Mouse (Mus musculus): ENCODE data around the gene Kcnma1.

GRCm38 (mm10) chr14:23620685-23621084 lies 393.6 kb downstream of the Kcnma1 start:
- TF ChIP-seq CTCF (IDR thresholded peaks at IDR 0.05 in 2 of 3, conservative IDR thresholded peaks at IDR 0.05 in 1 of 3; ENCODE audit: control insufficient read depth in 1 of 3, insufficient read depth in 1 of 3, low read depth in 2 of 3, low read length in 3 of 3, poor library complexity in 1 of 3, severe bottlenecking in 1 of 3) (no peak), USF2 (IDR thresholded peaks at IDR 0.05; ENCODE audit: borderline replicate concordance in 1 of 2, insufficient read depth in 1 of 2, low read depth in 1 of 2, low read length in 2 of 2) (no peak), NRF1 (IDR thresholded peaks at IDR 0.05; ENCODE audit: insufficient read depth, low read depth, low read length, poor library complexity, severe bottlenecking) (no peak), CHD2 (IDR thresholded peaks at IDR 0.05; ENCODE audit: low read length) (no peak), ELF1 (IDR thresholded peaks at IDR 0.05; ENCODE audit: low read depth, low read length) (no peak), POLR2A (IDR thresholded peaks at IDR 0.05; ENCODE audit: control insufficient read depth in 1 of 2, insufficient read depth in 1 of 2, low read depth in 1 of 2, low read length in 2 of 2, poor library complexity in 1 of 2) (no peak), POLR2AphosphoS5 (IDR thresholded peaks at IDR 0.05; ENCODE audit: borderline replicate concordance, low read depth, low read length) (no peak), NELFE (IDR thresholded peaks at IDR 0.05; ENCODE audit: low read depth, low read length) (no peak), RAD21 (IDR thresholded peaks at IDR 0.05; ENCODE audit: low read depth, low read length) (no peak)

Measured in MEL (cell line).